Mouse (Mus musculus): ENCODE data around the gene Tob2. TPM values are rescaled to one million over a fixed set of nuclear protein-coding genes. Genes with fewer than 3 reads are reported as not detected.

The Tob2 gene
- polyA plus RNA-seq, 2 experiments, result 5.1 to 5.6 TPM

GRCm38 (mm10) chr15:81804883-81805282 lies 53.7 kb downstream of the Tob2 start:
- Histone ChIP-seq H3K9ac (replicated peaks) (no peak overlapping the region), H3K4me1 (replicated peaks; ENCODE audit: control insufficient read depth in 2 of 2, insufficient read depth in 2 of 2, low read length in 1 of 2) (peaks cover 17 to 23% of the 10 kb centered on the region in 2 experiments), H3K36me3 (replicated peaks; ENCODE audit: control insufficient read depth, insufficient read depth, low read depth) (no peaks in the 10 kb centered on the region), H3K4me3 (ENCODE audit: insufficient read depth in 1 of 2, low read depth in 2 of 2, low read length in 2 of 2) (no peak overlapping the region), H3K9me3 (ENCODE audit: control insufficient read depth, low read length) (no peaks in the 10 kb centered on the region), H3K4me2 (ENCODE audit: low read depth) (no peak overlapping the region), H3K27me3 (ENCODE audit: control insufficient read depth, insufficient read depth, low read length) (no peaks in the 10 kb centered on the region), H3K27ac (no peak overlapping the region)
- WGBS (ENCODE audit: insufficient replicate concordance), result 74% methylated on average over 3 of the region's 3 CpGs
- ATAC-seq (ENCODE audit: insufficient read depth) (no peak), DNase-seq (ENCODE audit: low read depth in 3 of 3, low spot score in 3 of 3) (no peak)
- TF ChIP-seq CTCF (IDR thresholded peaks at IDR 0.05; ENCODE audit: low read depth), result no peak
- TF ChIP-seq EP300 (IDR thresholded peaks at IDR 0.05; ENCODE audit: low read depth), result no peak

GRCm38 (mm10) chr15:81804172-81804571 lies 54.4 kb downstream of the Tob2 start:
- Histone ChIP-seq H3K27ac (no peak overlapping the region), H3K9me3 (ENCODE audit: control insufficient read depth, low read length) (no peaks in the 10 kb centered on the region), H3K27me3 (ENCODE audit: control insufficient read depth, insufficient read depth, low read length) (no peaks in the 10 kb centered on the region), H3K4me2 (ENCODE audit: low read depth) (no peak overlapping the region), H3K9ac (replicated peaks) (no peak overlapping the region), H3K4me3 (ENCODE audit: insufficient read depth in 1 of 2, low read depth in 2 of 2, low read length in 2 of 2) (no peak overlapping the region), H3K4me1 (replicated peaks; ENCODE audit: control insufficient read depth in 2 of 2, insufficient read depth in 2 of 2, low read length in 1 of 2) (peaks cover 15 to 21% of the 10 kb centered on the region in 2 experiments), H3K36me3 (replicated peaks; ENCODE audit: control insufficient read depth, insufficient read depth, low read depth) (no peaks in the 10 kb centered on the region)
- ATAC-seq (ENCODE audit: insufficient read depth), result no peak
- 56% methylated on average over 1 of the region's 1 CpGs for WGBS (ENCODE audit: insufficient replicate concordance)
- no peak for TF ChIP-seq CTCF (IDR thresholded peaks at IDR 0.05; ENCODE audit: low read depth)
- TF ChIP-seq EP300 (IDR thresholded peaks at IDR 0.05; ENCODE audit: low read depth), result no peak
- DNase-seq (ENCODE audit: low read depth in 3 of 3, low spot score in 3 of 3), result no peak

GRCm38 (mm10) chr15:81803425-81803951 lies 55.1 kb downstream of the Tob2 start:
- Histone ChIP-seq H3K27me3 (ENCODE audit: control insufficient read depth, insufficient read depth, low read length) (no peaks in the 10 kb centered on the region), H3K4me2 (ENCODE audit: low read depth) (peak overlapping the region; percentile 73), H3K27ac (no peak overlapping the region), H3K9ac (replicated peaks) (no peak overlapping the region), H3K9me3 (ENCODE audit: control insufficient read depth, low read length) (no peaks in the 10 kb centered on the region), H3K36me3 (replicated peaks; ENCODE audit: control insufficient read depth, insufficient read depth, low read depth) (no peaks in the 10 kb centered on the region), H3K4me3 (ENCODE audit: insufficient read depth in 1 of 2, low read depth in 2 of 2, low read length in 2 of 2) (no peak overlapping the region; a peak in 1 of 4 replicates), H3K4me1 (replicated peaks; ENCODE audit: control insufficient read depth in 2 of 2, insufficient read depth in 2 of 2, low read length in 1 of 2) (peaks cover 15 to 21% of the 10 kb centered on the region in 2 experiments)
- ATAC-seq (ENCODE audit: insufficient read depth), result peak; percentile 48
- WGBS (ENCODE audit: insufficient replicate concordance), result 12% methylated on average over 4 of the region's 4 CpGs
- DNase-seq (ENCODE audit: low read depth in 3 of 3, low spot score in 3 of 3), result no peak
- TF ChIP-seq CTCF (IDR thresholded peaks at IDR 0.05; ENCODE audit: low read depth), result no peak
- TF ChIP-seq EP300 (IDR thresholded peaks at IDR 0.05; ENCODE audit: low read depth), result 0 out of 2 replicates have a peak, but pooled peaks have one; percentile 30

- peak overlapping the region; percentile 73 for H3K4me2 ChIP-seq (ENCODE audit: low read depth)
- peak overlapping the region; percentile 31 to 42 for H3K4me3 ChIP-seq (ENCODE audit: insufficient read depth in 1 of 2, low read depth in 2 of 2, low read length in 2 of 2)
- H3K27ac ChIP-seq, result no peak overlapping the region
- WGBS (ENCODE audit: insufficient replicate concordance), result 26% methylated on average over 8 of the region's 8 CpGs
- H3K9ac ChIP-seq (replicated peaks), result peak overlapping the region; percentile 40; the same call in 1 of the 2 replicates
- no peaks in the 10 kb centered on the region for H3K9me3 ChIP-seq (ENCODE audit: control insufficient read depth, low read length)
- H3K36me3 ChIP-seq (replicated peaks; ENCODE audit: control insufficient read depth, insufficient read depth, low read depth), result no peaks in the 10 kb centered on the region
- peak; percentile 7; the same call in 1 of the 2 replicates for ATAC-seq (ENCODE audit: insufficient read depth)
- TF ChIP-seq EP300 (IDR thresholded peaks at IDR 0.05; ENCODE audit: low read depth) (no peak), CTCF (IDR thresholded peaks at IDR 0.05; ENCODE audit: low read depth) (no peak)
- peaks cover 15 to 21% of the 10 kb centered on the region in 2 experiments for H3K4me1 ChIP-seq (replicated peaks; ENCODE audit: control insufficient read depth in 2 of 2, insufficient read depth in 2 of 2, low read length in 1 of 2)
- no peak for DNase-seq (ENCODE audit: low read depth in 3 of 3, low spot score in 3 of 3)
- no peaks in the 10 kb centered on the region for H3K27me3 ChIP-seq (ENCODE audit: control insufficient read depth, insufficient read depth, low read length)
These were observed 55.6 kb downstream of the Tob2 start for GRCm38 (mm10) chr15:81802941-81803351.

GRCm38 (mm10) chr15:81802001-81802890 lies 56.4 kb downstream of the Tob2 start, which contains the start of gene Tef:
Gene Tef (plus strand): TSS chr15:81802421.
- peak within 1 kb of the TSS; percentile 31 to 42 for H3K4me3 ChIP-seq (ENCODE audit: insufficient read depth in 1 of 2, low read depth in 2 of 2, low read length in 2 of 2)
- ATAC-seq (ENCODE audit: insufficient read depth), result peak; percentile 87
- WGBS (ENCODE audit: insufficient replicate concordance), result 16% methylated on average over 19 of the region's 19 CpGs
- TF ChIP-seq CTCF (IDR thresholded peaks at IDR 0.05; ENCODE audit: low read depth) (peak; percentile 37; the same call in 1 of the 2 replicates), EP300 (IDR thresholded peaks at IDR 0.05; ENCODE audit: low read depth) (no peak)
- H3K4me1 ChIP-seq (replicated peaks; ENCODE audit: control insufficient read depth in 2 of 2, insufficient read depth in 2 of 2, low read length in 1 of 2), result peaks cover 15 to 21% of the 10 kb centered on the region in 2 experiments
- no peak within 1 kb of the TSS for H3K27ac ChIP-seq
- H3K36me3 ChIP-seq (replicated peaks; ENCODE audit: control insufficient read depth, insufficient read depth, low read depth), result no peaks in the 10 kb centered on the region
- no peaks in the 10 kb centered on the region for H3K27me3 ChIP-seq (ENCODE audit: control insufficient read depth, insufficient read depth, low read length)
- peak; percentile 79 to 85 (median 82) for DNase-seq (ENCODE audit: low read depth in 3 of 3, low spot score in 3 of 3)
- H3K9ac ChIP-seq (replicated peaks), result peak within 1 kb of the TSS; percentile 40; the same call in 1 of the 2 replicates
- peak within 1 kb of the TSS; percentile 73 for H3K4me2 ChIP-seq (ENCODE audit: low read depth)
- H3K9me3 ChIP-seq (ENCODE audit: control insufficient read depth, low read length), result no peaks in the 10 kb centered on the region

Measured in liver, embryonic 14.5 days (tissue).